Mouse (Mus musculus) erythroblast, embryonic 14.5 days (primary cell): Measurements from ENCODE around the gene C1qtnf2.

ENCODE experiments used
- GATA1 ChIP-seq: IDR thresholded peaks from 2 replicates; pipeline ENCODE4 v1.6.1; 2012; ENCODE audit warnings: low read length, inconsistent platforms, mixed read lengths
- TAL1 ChIP-seq: IDR thresholded peaks from 3 replicates; pipeline ENCODE4 v1.6.1; 2012; ENCODE audit warnings: low read length, inconsistent platforms, mixed read lengths

DNA sequence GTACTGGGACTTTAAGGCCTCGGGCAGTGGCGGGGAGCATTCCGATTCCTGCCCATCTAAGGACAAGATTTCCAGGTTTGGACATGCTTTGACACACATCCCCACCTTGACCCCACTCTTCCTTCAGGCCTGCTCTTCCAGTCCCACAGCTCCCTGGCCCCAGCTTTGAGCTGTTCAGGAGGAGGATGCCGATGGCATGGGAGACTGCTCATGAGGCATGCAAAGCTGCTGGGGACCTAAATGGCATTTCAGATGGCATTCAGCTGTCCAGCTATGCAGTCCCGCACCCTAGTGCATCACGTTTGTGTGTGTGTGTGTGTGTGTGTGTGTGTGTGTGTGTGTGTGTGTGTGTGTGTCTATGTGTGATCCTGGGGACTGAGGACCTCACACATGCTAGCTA lies 63.0 kb downstream of the C1qtnf2 start:
- TF ChIP-seq GATA1 (no peak), TAL1 (no peak)
